Mouse (Mus musculus) thymus, adult 2 months (tissue): Measurements from ENCODE around the gene Slc12a4.

Source experiments
- CTCF ChIP-seq: fragments of 200-500 bp; IDR thresholded peaks from 2 replicates; pipeline ENCODE4 v1.5.1; 2012; ENCODE audit warnings: mild to moderate bottlenecking, control low read depth, low read length, moderate library complexity, borderline replicate concordance; ENCODE audit not compliant: control insufficient read depth, poor library complexity, insufficient read depth; ENCODE audit errors: extremely low read depth
- POLR2A ChIP-seq: fragments of 200-500 bp; IDR thresholded peaks from 2 replicates; pipeline ENCODE4 v1.6.1; 2012; ENCODE audit warnings: mild to moderate bottlenecking, low read length, control low read depth, moderate library complexity; ENCODE audit not compliant: control insufficient read depth, poor library complexity, insufficient read depth; ENCODE audit errors: extremely low read depth

GRCm38 (mm10) chr8:105957813-105958212, 8.1 kb downstream of the Slc12a4 start:
- TF ChIP-seq POLR2A (no peak), CTCF (no peak)
